Mouse (Mus musculus) neural tube, embryonic 14.5 days (tissue): Measurements from ENCODE around the gene BC049715. TPM values are rescaled to one million over a fixed set of nuclear protein-coding genes. Genes with fewer than 3 reads are reported as not detected.

Experiments used
- ATAC-seq: fragments of 200-750 bp; cut with Nextera tagmentation; 2 replicates; pipeline ENCODE4 v1.8.0; 2017; ENCODE audit warnings: low read depth, mild to moderate bottlenecking, moderate TSS enrichment, moderate library complexity
- H3K27ac ChIP-seq: fragments of 300-500 bp; sonication (generic); 2 replicates; pipeline ENCODE4 v1.5.1; 2014; ENCODE audit warnings: low read depth, mild to moderate bottlenecking, control low read depth, low read length, moderate library complexity, mixed read lengths
- H3K27me3 ChIP-seq: fragments of 300-500 bp; sonication (generic); 2 replicates; pipeline ENCODE4 v1.6.1; 2014; ENCODE audit warnings: low read length; ENCODE audit not compliant: control insufficient read depth, insufficient read depth
- H3K36me3 ChIP-seq: fragments of 300-500 bp; sonication (generic); 2 replicates; pipeline ENCODE4 v1.6.1; 2014; ENCODE audit warnings: low read length, mixed read lengths; ENCODE audit not compliant: control insufficient read depth, insufficient read depth
- H3K4me1 ChIP-seq: fragments of 300-500 bp; sonication (generic); 2 replicates; pipeline ENCODE4 v1.6.1; 2014; ENCODE audit warnings: low read length; ENCODE audit not compliant: control insufficient read depth, insufficient read depth
- H3K4me2 ChIP-seq: fragments of 300-500 bp; sonication (generic); 2 replicates; pipeline ENCODE4 v1.6.1; 2014; ENCODE audit warnings: mild to moderate bottlenecking, low read depth, low read length, control low read depth
- H3K4me3 ChIP-seq: fragments of 300-500 bp; sonication (generic); 2 replicates; pipeline ENCODE4 v1.5.1; 2014; ENCODE audit warnings: low read depth, low read length, control low read depth, mixed read lengths
- H3K9ac ChIP-seq: fragments of 300-500 bp; sonication (generic); replicated peaks from 2 replicates; pipeline ENCODE4 v1.6.1; 2014; ENCODE audit warnings: low read depth, mild to moderate bottlenecking, control low read depth, low read length, mixed read lengths
- H3K9me3 ChIP-seq: fragments of 300-500 bp; sonication (generic); 2 replicates; pipeline ENCODE4 v1.6.1; 2016; ENCODE audit warnings: low read length; ENCODE audit not compliant: control insufficient read depth
- WGBS: fragments of 180-500 bp; shearing (Covaris S2); extraction: QIAGEN DNeasy Blood & Tissue Kit; methylation state at CpG from one replicate; pipeline ENCODE4 v1.1.7; 2014; 5-methylcytosine and 5-hydroxymethylcytosine counted together
- polyA plus RNA-seq: library from polyadenylated mRNA; unstranded; fragments of >200 nt; fragmentation: Nextera tagmentation; extraction: Ambion mirVana; gene quantifications from 2 replicates; pipeline ENCODE4 v1.2.1, GENCODE M21; 2014

The BC049715 gene
- polyA plus RNA-seq, 1 experiment from 2014 or later: 1.8 TPM

GRCm38 (mm10) chr6:136852348-136852747 lies 24.9 kb downstream of the BC049715 start:
- no peaks in the 10 kb centered on the region for H3K36me3 ChIP-seq

GRCm38 (mm10) chr6:136852762-136853161 lies 25.3 kb downstream of the BC049715 start:
- Histone ChIP-seq H3K9ac (no peak overlapping the region), H3K4me2 (no peak overlapping the region), H3K4me3 (no peak overlapping the region), H3K27me3 (no peaks in the 10 kb centered on the region), H3K9me3 (no peaks in the 10 kb centered on the region), H3K36me3 (no peaks in the 10 kb centered on the region), H3K4me1 (no peaks in the 10 kb centered on the region), H3K27ac (no peak overlapping the region)
- WGBS: 61% methylated on average over 3 of the region's 3 CpGs
- ATAC-seq: no peak

More at GRCm38 (mm10) chr6:136852348-136852747, 24.9 kb downstream of the BC049715 start:
- 84% methylated on average over 4 of the region's 4 CpGs for WGBS
- Histone ChIP-seq H3K27me3 (no peaks in the 10 kb centered on the region), H3K4me1 (no peaks in the 10 kb centered on the region), H3K4me3 (no peak overlapping the region), H3K9me3 (no peaks in the 10 kb centered on the region), H3K4me2 (no peak overlapping the region), H3K9ac (no peak overlapping the region), H3K27ac (no peak overlapping the region)
- no peak for ATAC-seq

- no peaks in the 10 kb centered on the region for H3K9me3 ChIP-seq
- no peak overlapping the region for H3K4me2 ChIP-seq
- 94% methylated on average over 11 of the region's 11 CpGs for WGBS
- no peaks in the 10 kb centered on the region for H3K4me1 ChIP-seq
- ATAC-seq: no peak
- H3K27ac ChIP-seq: no peak overlapping the region
- H3K9ac ChIP-seq: no peak overlapping the region
- H3K36me3 ChIP-seq: no peaks in the 10 kb centered on the region
- H3K27me3 ChIP-seq: no peaks in the 10 kb centered on the region
- no peak overlapping the region for H3K4me3 ChIP-seq
These were observed 26.9 kb downstream of the BC049715 start for GRCm38 (mm10) chr6:136854361-136854781.

GRCm38 (mm10) chr6:136855183-136855582 lies 27.8 kb downstream of the BC049715 start:
- ATAC-seq: no peak
- WGBS: 67% methylated on average over 2 of the region's 2 CpGs
- no peak overlapping the region for H3K4me2 ChIP-seq

GRCm38 (mm10) chr6:136856071-136856636 lies 28.7 kb downstream of the BC049715 start:
- Histone ChIP-seq H3K4me1 (no peaks in the 10 kb centered on the region), H3K9me3 (no peaks in the 10 kb centered on the region), H3K9ac (no peak overlapping the region), H3K27ac (no peak overlapping the region), H3K4me2 (no peak overlapping the region), H3K4me3 (no peak overlapping the region), H3K27me3 (no peaks in the 10 kb centered on the region), H3K36me3 (no peaks in the 10 kb centered on the region)
- no peak for ATAC-seq
- WGBS: 68% methylated on average over 14 of the region's 14 CpGs

More at GRCm38 (mm10) chr6:136855183-136855582, 27.8 kb downstream of the BC049715 start:
- Histone ChIP-seq H3K4me1 (no peaks in the 10 kb centered on the region), H3K27me3 (no peaks in the 10 kb centered on the region), H3K27ac (no peak overlapping the region), H3K9ac (no peak overlapping the region), H3K4me3 (no peak overlapping the region), H3K36me3 (no peaks in the 10 kb centered on the region), H3K9me3 (no peaks in the 10 kb centered on the region)

GRCm38 (mm10) chr6:136857186-136857872 lies 29.9 kb downstream of the BC049715 start, which contains the start of gene Art4:
Gene Art4 (minus strand): TSS chr6:136857733.
- H3K36me3 ChIP-seq: no peaks in the 10 kb centered on the region
- H3K27ac ChIP-seq: no peak within 1 kb of the TSS
- no peaks in the 10 kb centered on the region for H3K9me3 ChIP-seq
- no peak within 1 kb of the TSS for H3K4me2 ChIP-seq
- H3K9ac ChIP-seq: no peak within 1 kb of the TSS
- H3K27me3 ChIP-seq: no peaks in the 10 kb centered on the region
- 80% methylated on average over 18 of the region's 18 CpGs for WGBS
- H3K4me1 ChIP-seq: no peaks in the 10 kb centered on the region
- H3K4me3 ChIP-seq: no peak within 1 kb of the TSS
- no peak for ATAC-seq

GRCm38 (mm10) chr6:136857873-136858260 lies 30.4 kb downstream of the BC049715 start:
- Histone ChIP-seq H3K4me2 (no peak overlapping the region), H3K4me3 (no peak overlapping the region), H3K4me1 (no peaks in the 10 kb centered on the region), H3K9me3 (no peaks in the 10 kb centered on the region), H3K27ac (no peak overlapping the region), H3K9ac (no peak overlapping the region), H3K27me3 (no peaks in the 10 kb centered on the region), H3K36me3 (no peaks in the 10 kb centered on the region)
- WGBS: 62% methylated on average over 11 of the region's 11 CpGs
- no peak for ATAC-seq

- no peaks in the 10 kb centered on the region for H3K9me3 ChIP-seq
- no peak overlapping the region for H3K27ac ChIP-seq
- no peaks in the 10 kb centered on the region for H3K36me3 ChIP-seq
- no peak overlapping the region for H3K4me3 ChIP-seq
- no peak overlapping the region for H3K4me2 ChIP-seq
- ATAC-seq: no peak
- H3K27me3 ChIP-seq: no peaks in the 10 kb centered on the region
- WGBS: 82% methylated on average over 8 of the region's 8 CpGs
- H3K4me1 ChIP-seq: no peaks in the 10 kb centered on the region
- no peak overlapping the region for H3K9ac ChIP-seq
These were observed 31.0 kb downstream of the BC049715 start for GRCm38 (mm10) chr6:136858420-136858819.

GRCm38 (mm10) chr6:136861020-136861419 lies 33.6 kb downstream of the BC049715 start:
- Histone ChIP-seq H3K4me2 (no peak overlapping the region), H3K27ac (no peak overlapping the region), H3K36me3 (no peaks in the 10 kb centered on the region), H3K9ac (no peak overlapping the region), H3K4me3 (no peak overlapping the region), H3K4me1 (no peaks in the 10 kb centered on the region), H3K27me3 (no peaks in the 10 kb centered on the region), H3K9me3 (no peaks in the 10 kb centered on the region)
- ATAC-seq: no peak
- WGBS: 50% methylated on average over 9 of the region's 9 CpGs
